Mouse (Mus musculus): ENCODE results near the gene Bag3.

Bag3 gene

DNA sequence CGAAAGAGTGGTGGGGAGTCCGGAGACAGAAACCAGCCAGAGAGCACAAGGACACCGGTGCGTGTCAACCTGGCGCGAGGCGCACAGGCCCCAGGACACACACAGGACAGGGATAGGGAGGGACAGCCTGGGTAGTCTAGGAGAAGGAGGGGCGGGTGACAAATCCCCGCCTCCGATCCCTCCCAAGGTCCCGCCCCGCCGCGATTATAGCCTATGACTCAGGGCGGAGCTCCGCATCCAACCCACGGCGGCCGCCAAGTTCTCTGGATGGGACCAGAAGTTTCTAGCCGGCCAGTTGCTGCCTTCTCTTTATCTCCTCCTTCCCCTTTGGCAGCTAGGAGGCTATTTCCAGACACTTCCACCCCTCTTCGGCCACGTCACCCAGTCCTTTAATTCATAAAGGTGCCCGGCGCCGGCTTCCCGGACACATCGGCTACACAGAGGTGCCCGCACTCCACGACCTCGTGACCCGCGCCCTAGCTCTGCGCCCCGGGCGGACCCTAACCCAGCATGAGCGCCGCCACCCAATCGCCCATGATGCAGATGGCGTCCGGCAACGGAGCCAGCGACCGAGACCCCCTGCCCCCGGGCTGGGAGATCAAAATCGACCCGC is at the start of gene Bag3:
Gene Bag3, plus strand, starts transcription at position 268 of the 613 bp plus-strand sequence.
- no peak for DNase-seq (ENCODE audit: extremely low spot score, low read depth, low spot score)

GRCm38 (mm10) chr7:128474322-128474721 is 49.1 kb upstream of the Bag3 start:
- no peak for DNase-seq (ENCODE audit: extremely low spot score, low read depth, low spot score)

DNA sequence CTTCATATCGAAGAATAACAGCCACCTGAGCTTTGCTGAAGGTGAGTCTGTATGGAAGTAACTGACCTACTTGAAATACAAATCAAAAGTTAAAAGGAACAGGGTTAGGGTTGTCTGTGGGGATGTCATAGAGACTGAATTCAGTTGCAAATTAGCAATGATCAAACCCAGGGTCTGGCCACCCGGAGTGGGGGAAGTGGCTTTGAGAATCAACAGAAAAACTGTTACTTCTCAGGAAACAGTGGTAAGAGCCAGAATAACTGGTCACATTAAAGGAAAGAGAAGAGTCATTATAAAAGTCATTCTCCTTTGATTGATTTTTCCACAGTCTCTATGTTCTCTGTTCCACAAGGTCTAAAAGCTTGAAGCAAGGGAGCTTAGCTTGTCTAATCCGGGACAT is 34.4 kb upstream of the Bag3 start:
- DNase-seq (ENCODE audit: extremely low spot score, low read depth, low spot score) = no peak

- DNase-seq (ENCODE audit: extremely low spot score, low read depth, low spot score) = no peak
Observed at GRCm38 (mm10) chr7:128494546-128494945, 28.9 kb upstream of the Bag3 start.

DNA sequence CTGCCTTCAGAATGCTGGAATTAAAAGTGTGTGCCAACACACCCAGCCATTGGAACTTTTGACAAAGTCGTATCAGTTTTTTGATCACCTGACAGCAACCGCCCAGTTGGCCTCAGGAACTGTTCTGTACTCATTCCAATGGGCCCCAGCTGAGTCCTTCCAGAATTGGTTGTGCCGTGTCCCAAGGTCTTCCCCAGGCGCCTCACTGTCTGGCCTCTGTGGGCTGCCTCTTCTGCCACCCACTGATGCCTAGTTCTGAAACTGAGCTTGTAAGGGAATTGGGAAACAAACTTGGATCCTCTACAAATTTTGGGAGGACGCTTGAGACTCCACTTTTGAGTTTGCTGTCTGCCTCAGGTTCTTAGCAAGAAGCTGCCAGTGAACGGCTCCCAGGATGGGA is 23.6 kb upstream of the Bag3 start:
- no peak for DNase-seq (ENCODE audit: extremely low spot score, low read depth, low spot score)

DNA sequence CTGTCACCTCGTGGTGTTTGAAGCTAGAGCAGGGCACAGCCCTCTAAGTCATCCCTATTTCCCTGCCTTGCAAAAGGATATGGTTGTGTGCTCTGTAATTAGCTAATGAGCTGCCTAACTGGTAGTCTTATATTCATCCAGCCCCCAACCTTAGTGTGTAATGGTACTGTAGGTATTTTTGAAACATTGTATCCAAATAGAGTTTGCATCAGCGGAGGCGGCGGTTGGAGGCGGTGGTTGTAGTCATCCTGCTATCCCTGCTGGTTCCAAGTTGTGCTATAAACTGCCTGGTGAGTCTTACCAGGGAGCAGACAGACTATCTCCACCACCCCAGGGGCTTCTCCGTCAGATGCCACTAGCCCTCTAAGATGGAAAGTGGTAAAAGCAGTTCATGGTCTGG is 19.3 kb upstream of the Bag3 start:
- no peak for DNase-seq (ENCODE audit: extremely low spot score, low read depth, low spot score)

- no peak for DNase-seq (ENCODE audit: extremely low spot score, low read depth, low spot score)
Observed at GRCm38 (mm10) chr7:128511936-128512335, 11.5 kb upstream of the Bag3 start.

DNA sequence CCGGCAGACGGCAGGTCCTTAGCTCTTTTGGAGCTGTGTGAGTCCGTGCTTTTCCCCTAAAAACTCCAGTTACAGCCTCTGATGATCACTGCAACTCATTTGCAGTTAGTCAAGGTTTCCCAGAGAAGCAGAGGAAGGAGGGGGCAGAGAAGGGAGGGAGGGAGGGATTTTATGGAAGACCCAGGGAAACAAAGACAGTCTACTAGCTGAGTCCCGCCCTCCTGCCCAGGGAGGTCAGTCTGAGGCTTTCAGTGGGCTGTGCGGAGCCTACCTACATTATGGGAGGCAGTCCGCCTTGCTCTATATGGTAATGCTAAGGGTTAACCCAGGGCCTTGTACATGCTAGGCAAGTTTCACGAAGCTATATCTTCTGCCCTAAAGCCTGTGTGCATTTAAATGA is 9.9 kb upstream of the Bag3 start:
- no peak for DNase-seq (ENCODE audit: extremely low spot score, low read depth, low spot score)

GRCm38 (mm10) chr7:128514341-128514740 is 9.1 kb upstream of the Bag3 start:
- DNase-seq (ENCODE audit: extremely low spot score, low read depth, low spot score) = no peak

DNA sequence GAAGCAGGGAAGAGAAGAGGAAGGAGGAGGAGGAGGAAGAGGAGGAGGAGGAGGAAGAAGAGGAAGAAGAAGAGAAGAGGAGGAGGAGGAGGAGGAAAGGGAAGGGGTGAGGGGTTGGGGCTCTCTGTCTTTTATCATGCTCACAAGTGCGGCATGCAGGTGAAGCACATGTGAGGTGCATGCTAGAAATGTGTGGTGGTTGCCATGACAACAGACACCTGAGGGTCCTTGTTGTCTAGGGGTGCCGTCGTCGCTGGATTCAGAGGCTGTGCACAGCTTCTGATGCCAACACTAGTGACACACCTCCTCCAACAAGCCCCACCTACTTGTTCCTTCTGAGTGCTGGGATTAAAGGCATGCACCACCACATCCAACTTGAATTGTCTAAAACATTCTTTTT is 7.1 kb upstream of the Bag3 start:
- DNase-seq (ENCODE audit: extremely low spot score, low read depth, low spot score) = no peak

DNA sequence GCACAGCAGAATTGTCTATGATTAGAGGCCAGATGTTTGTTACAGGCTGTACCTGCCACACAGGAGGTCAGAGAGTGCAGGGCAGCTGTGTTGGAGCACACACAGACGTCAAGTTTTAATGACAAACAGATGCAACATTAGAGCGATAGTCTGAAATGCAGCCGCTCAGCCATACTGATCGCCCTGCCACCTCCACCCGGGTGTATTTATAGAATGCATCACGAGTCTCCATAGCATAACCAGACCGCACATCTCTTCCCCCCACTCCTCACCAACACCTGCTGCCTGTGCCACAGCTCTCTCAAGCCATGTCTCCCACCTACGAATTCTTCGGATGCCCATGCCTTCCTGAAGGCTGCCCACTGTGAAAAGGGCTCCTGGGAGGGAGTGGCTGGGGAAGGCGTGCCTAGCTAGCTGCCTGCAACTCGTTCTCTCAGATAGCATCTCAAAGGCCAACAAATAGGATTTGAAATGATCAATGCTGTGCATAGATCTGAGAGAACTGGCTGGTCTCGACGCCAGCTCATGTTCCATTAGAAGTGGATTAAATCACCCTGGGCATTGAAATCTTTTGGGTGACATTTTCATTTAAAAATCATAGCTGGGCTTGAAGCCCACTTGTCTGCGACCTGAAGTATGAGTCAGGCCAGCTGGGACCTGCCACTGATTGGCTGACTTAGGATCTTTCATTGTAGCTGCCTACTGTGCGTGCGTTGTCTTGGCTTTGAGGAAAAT is 3.9 kb upstream of the Bag3 start:
- DNase-seq (ENCODE audit: extremely low spot score, low read depth, low spot score) = no peak

DNA sequence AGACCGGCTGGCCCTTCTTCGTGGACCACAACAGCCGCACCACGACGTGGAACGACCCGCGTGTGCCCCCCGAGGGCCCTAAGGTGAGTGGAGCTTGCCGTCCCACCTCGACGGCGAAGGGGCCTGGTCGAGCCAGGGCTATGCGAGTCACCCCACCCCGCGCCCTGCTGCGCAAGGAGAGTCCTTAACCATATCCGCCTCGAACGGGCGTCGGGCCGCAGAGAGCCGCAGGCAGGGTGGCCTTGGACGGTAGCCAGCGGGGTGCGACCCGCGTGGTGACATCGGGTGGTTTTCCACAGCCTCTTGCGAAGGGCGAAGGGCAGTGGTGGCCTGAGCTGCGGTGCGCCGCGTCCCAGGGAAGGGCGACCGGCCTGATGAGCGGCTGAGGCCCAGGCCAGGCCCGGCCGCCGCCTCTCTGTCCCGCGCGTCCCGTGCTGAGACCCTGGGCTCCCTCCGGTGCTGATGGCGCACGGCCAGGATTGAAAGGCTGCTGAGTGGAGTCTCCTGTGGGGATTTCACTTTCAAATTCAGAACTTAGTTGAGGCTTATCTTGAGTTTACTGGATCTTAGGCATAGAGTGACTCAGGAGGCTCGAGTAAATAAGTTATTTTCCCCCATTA is 656 bp downstream of the Bag3 start:
- no peak for DNase-seq (ENCODE audit: extremely low spot score, low read depth, low spot score)

- no peak for DNase-seq (ENCODE audit: extremely low spot score, low read depth, low spot score)
Observed at GRCm38 (mm10) chr7:128524641-128525040, 1.2 kb downstream of the Bag3 start.

- no peak for DNase-seq (ENCODE audit: extremely low spot score, low read depth, low spot score)
Observed at GRCm38 (mm10) chr7:128526611-128527010, 3.2 kb downstream of the Bag3 start.

DNA sequence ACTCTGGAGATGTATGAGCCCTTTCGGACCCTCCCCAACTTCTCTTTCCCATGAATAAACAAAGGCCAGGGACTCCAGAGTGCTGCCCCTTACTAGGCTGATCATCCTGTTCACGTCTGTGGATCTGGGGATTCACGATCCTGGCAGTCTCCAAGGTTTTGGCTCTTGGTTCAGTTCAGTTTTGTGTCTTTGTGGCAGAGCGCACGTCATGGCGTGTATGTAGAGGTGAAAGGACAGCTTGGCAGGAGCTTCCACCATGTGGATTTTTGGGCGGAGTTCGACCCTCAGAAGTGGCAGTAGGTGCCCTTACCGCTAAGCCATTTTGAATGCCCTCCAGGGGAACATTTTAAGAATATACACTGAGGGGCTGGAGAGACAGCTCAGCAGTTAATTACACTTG is 5.2 kb downstream of the Bag3 start:
- no peak for DNase-seq (ENCODE audit: extremely low spot score, low read depth, low spot score)

- DNase-seq (ENCODE audit: extremely low spot score, low read depth, low spot score) = no peak
Observed at GRCm38 (mm10) chr7:128529126-128529525, 5.7 kb downstream of the Bag3 start.

- no peak for DNase-seq (ENCODE audit: extremely low spot score, low read depth, low spot score)
Observed at GRCm38 (mm10) chr7:128529574-128530051, 6.2 kb downstream of the Bag3 start.

DNA sequence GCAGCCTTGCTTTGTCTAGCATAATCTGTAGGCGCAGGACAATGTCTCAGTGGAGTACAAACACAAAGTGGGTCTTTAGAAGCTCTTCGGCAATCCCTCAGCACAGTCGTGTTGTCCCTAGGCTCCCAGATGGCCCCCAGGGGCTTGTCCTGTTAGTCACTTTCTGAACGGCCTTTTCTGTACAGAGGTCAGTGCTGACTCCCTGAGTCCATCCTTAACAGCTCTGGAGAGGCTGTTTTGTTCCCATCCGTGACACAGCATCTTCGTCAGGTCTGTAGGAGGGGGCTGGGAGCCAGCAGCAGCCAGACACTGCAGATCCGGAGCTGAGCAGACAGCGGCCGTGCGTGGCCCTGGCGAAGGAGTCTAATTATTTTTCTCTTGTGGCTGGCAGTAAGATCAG is 7.6 kb downstream of the Bag3 start:
- DNase-seq (ENCODE audit: extremely low spot score, low read depth, low spot score) = no peak

GRCm38 (mm10) chr7:128531929-128532328 is 8.5 kb downstream of the Bag3 start:
- DNase-seq (ENCODE audit: extremely low spot score, low read depth, low spot score) = no peak

DNA sequence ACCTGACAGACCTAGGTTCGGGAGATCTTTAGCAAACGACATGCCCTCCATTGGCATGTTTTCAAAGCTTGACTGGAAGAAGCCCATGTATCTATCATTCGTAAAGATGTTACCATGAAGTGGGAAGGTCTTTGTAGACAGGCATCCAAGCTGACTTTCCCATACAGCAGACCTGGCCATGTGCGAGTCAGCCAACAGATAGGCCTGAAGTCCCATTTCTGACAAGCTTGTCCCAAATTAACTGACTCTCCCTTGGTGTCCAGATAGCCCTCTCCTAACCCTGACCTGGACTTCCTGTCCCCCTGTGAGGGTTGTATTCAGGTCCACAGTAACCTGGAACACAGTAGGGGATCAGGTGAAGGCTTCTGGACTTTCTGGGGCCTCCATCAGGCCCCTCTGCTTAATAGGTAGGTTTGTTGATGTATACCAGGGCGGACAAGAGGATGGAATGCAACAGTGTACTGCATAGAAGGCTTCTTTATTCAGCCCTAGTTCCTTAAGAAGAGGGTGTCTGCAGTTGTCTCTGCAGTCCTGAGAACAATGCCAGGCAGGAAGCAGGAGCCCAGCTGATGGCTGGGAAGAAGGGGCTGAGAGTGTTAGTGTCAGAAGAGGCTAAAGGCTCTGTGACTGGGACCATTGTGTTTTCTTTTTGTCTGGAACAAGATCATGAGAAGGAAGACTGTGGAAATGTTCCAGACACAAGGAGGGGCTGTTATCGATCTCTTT is 9.2 kb downstream of the Bag3 start:
- no peak for DNase-seq (ENCODE audit: extremely low spot score, low read depth, low spot score)

DNA sequence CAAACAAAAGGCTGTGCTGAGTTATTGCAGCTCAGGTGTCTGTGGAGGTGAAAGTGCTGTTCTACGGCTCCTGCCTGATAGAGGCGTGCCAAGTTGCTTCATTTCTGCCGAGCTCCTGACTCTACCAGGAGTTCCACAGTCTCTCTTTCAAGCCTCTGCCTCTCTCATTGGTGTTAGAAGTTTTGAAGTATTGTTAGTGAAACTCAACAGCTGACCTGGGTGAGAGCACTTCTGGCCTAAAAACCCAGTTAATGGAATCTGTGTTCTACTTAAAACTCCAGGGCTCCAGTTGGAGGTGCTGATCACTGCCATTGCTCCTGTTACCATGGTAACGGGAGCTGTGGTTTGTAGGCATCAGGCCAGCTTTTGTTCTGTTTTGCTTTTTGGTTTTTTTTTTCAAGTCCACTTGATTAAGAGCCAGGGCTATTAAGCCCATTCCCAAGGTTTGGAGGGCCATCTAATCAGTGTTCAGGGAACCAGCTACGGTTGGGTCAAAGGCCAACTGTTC is 11.6 kb downstream of the Bag3 start:
- no peak for DNase-seq (ENCODE audit: extremely low spot score, low read depth, low spot score)

Measured in hindlimb bud, embryonic 11.5 days (tissue).